Comparison of ENCODE assay signal across 28 mouse cellular contexts in the genomic region with DNA sequence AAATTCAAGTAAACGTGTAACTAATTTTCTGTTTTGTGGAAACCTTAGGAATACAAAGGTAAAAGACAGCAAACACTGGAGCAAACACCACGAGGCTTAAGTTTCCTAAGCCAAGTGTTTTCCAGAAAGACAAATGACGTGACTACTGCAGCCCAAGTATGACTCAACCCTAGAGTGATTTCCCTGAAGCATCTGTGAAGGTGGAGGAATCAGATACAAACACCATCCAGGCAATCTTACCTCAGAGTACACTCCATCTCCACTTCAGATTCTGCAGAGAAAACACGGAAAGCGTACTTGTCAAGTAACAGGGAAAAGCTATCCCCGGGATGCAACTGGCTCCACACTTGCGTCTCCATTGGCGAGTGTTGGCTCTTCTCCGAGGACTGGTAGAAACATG.
"Had no signal": no experiment of that assay in that cellular context is flagged by ENCODE, and none has a peak within 500 bp of the region (broad histone marks: within the 10 kb centered on the region; RNA-seq: fewer than 3 reads in every experiment).

No protein-coding gene starts in this region.

- H3K4me3 ChIP-seq: left cerebral cortex, adult 2 months; limb, embryonic 10.5 days; limb, embryonic 12.5 days; limb, embryonic 13.5 days; limb, embryonic 15.5 days; liver, embryonic 12.5 days; liver, embryonic 15.5 days; lung, embryonic 15.5 days; megakaryocyte, embryonic 14.5 days; midbrain, embryonic 10.5 days; midbrain, embryonic 12.5 days; midbrain, embryonic 13.5 days; midbrain, embryonic 15.5 days; myocyte had no signal

- ATAC-seq: liver, embryonic 12.5 days; liver, postnatal 0 days; midbrain, embryonic 13.5 days; midbrain, embryonic 15.5 days; midbrain, embryonic 16.5 days had no signal

- H3K9ac ChIP-seq: limb, embryonic 12.5 days; limb, embryonic 13.5 days; limb, embryonic 15.5 days; liver, embryonic 12.5 days; liver, embryonic 14.5 days; liver, embryonic 15.5 days; liver, postnatal 0 days; lung, embryonic 14.5 days; lung, embryonic 15.5 days; midbrain, embryonic 12.5 days; midbrain, embryonic 13.5 days; midbrain, embryonic 15.5 days had no signal

- H3K4me2 ChIP-seq: limb, embryonic 12.5 days; limb, embryonic 13.5 days; limb, embryonic 15.5 days; liver, embryonic 11.5 days; liver, embryonic 12.5 days; liver, embryonic 15.5 days; lung, embryonic 14.5 days; lung, embryonic 15.5 days; midbrain, embryonic 11.5 days; midbrain, embryonic 12.5 days; midbrain, embryonic 13.5 days; midbrain, embryonic 15.5 days had no signal

- H3K36me3 ChIP-seq: lung, embryonic 15.5 days; midbrain, embryonic 13.5 days; midbrain, embryonic 15.5 days had no signal

- H3K27me3 ChIP-seq: limb, embryonic 12.5 days; limb, embryonic 13.5 days; limb, embryonic 15.5 days; liver, embryonic 12.5 days; liver, embryonic 15.5 days; lung, embryonic 15.5 days; megakaryocyte, embryonic 14.5 days; midbrain, embryonic 12.5 days; midbrain, embryonic 13.5 days; midbrain, embryonic 15.5 days had no signal

- H3K4me1 ChIP-seq: limb, embryonic 10.5 days; limb, embryonic 12.5 days; limb, embryonic 13.5 days; limb, embryonic 15.5 days; lung, embryonic 15.5 days; midbrain, embryonic 15.5 days had no signal

- H3K9me3 ChIP-seq: limb, embryonic 10.5 days; limb, embryonic 12.5 days; limb, embryonic 13.5 days; limb, embryonic 15.5 days; liver, embryonic 15.5 days; lung, embryonic 15.5 days; megakaryocyte, embryonic 14.5 days; midbrain, embryonic 10.5 days; midbrain, embryonic 12.5 days; midbrain, embryonic 13.5 days; midbrain, embryonic 15.5 days had no signal

- DNase-seq: left cerebral cortex, postnatal 4 days; liver, postnatal 0 days; lung, adult 18-20 months; lung, adult 2 months; lung, embryonic 14.5 days; lung, postnatal 10 days; lung, postnatal 14 days; lung, postnatal 36 days; midbrain, embryonic 14.5 days had no signal

- H3K27ac ChIP-seq: left cerebral cortex, adult 2 months; limb, embryonic 10.5 days; limb, embryonic 12.5 days; limb, embryonic 13.5 days; limb, embryonic 15.5 days; lung, embryonic 15.5 days; macrophage; midbrain, embryonic 10.5 days; midbrain, embryonic 12.5 days; midbrain, embryonic 13.5 days; midbrain, embryonic 15.5 days had no signal
